Mouse (Mus musculus) hindbrain, embryonic 16.5 days (tissue): ENCODE measurements around the gene Krt81. TPM values are rescaled to one million over a fixed set of nuclear protein-coding genes. Genes with fewer than 3 reads are reported as not detected.

ENCODE experiments used
- polyA plus RNA-seq: library from polyadenylated mRNA; unstranded; fragments of >200 nt; fragmentation: Nextera tagmentation; extraction: Ambion mirVana; gene quantifications from 2 replicates; pipeline ENCODE4 v1.2.1, GENCODE M21; 2015

Krt81 gene
- polyA plus RNA-seq, 1 experiment from 2014 or later = not detected

Other genes starting within 250 kb of the Krt81 start
- 1.1 and 1.7 TPM in 2 replicates for gene Grasp, start 239.6 kb downstream of the Krt81 start, polyA plus RNA-seq
- gene Nr4a1, start 209.5 kb downstream of the Krt81 start, polyA plus RNA-seq = 6.8 and 7.2 TPM in 2 replicates
- 79.6 and 81.3 TPM in 2 replicates for gene Atg101, start 179.5 kb downstream of the Krt81 start, polyA plus RNA-seq
- 0.13 and 0.21 TPM in 2 replicates for gene 6030408B16Rik, start 170.5 kb downstream of the Krt81 start, polyA plus RNA-seq
- gene Krt80, start 93.6 kb downstream of the Krt81 start, polyA plus RNA-seq = 0.25 and 0.38 TPM in 2 replicates
- gene Krt7, start 52.7 kb downstream of the Krt81 start, polyA plus RNA-seq = 1.1 and 1.3 TPM in 2 replicates
- gene Krt87, start 24.9 kb downstream of the Krt81 start, polyA plus RNA-seq = 1.0 and 1.2 TPM in 2 replicates
- not detected in 2 replicates for gene Krt88, start 16.0 kb downstream of the Krt81 start, polyA plus RNA-seq
- gene Krt86, start 9.7 kb upstream of the Krt81 start, polyA plus RNA-seq = 0.10 and 0.12 TPM in 2 replicates
- not detected in 2 replicates for gene Krt83, start 27.8 kb upstream of the Krt81 start, polyA plus RNA-seq
- gene Gm49425, start 53.5 kb upstream of the Krt81 start, polyA plus RNA-seq = not detected in 2 replicates
- not detected in 2 replicates for gene Krt84, start 69.1 kb upstream of the Krt81 start, polyA plus RNA-seq
- gene Krt82, start 86.9 kb upstream of the Krt81 start, polyA plus RNA-seq = not detected in 2 replicates
- gene Krt90, start 99.2 kb upstream of the Krt81 start, polyA plus RNA-seq = 0.11 and 0.29 TPM in 2 replicates
- gene Krt75, start 110.2 kb upstream of the Krt81 start, polyA plus RNA-seq = 0.20 and 0.24 TPM in 2 replicates
- gene Gm5414, start 164.4 kb upstream of the Krt81 start, polyA plus RNA-seq = not detected in 2 replicates
- not detected in 2 replicates for gene Gm5478, start 183.6 kb upstream of the Krt81 start, polyA plus RNA-seq
- not detected in 2 replicates for gene Krt6b, start 216.5 kb upstream of the Krt81 start, polyA plus RNA-seq
- gene Krt6a, start 230.6 kb upstream of the Krt81 start, polyA plus RNA-seq = 0.17 and 0.18 TPM in 2 replicates
- 0.15 and 0.22 TPM in 2 replicates for gene Krt5, start 249.1 kb upstream of the Krt81 start, polyA plus RNA-seq